Mouse (Mus musculus) limb, embryonic 12.5 days (tissue): ENCODE results near the gene Arxes1. TPM values are rescaled to one million over a fixed set of nuclear protein-coding genes. Genes with fewer than 3 reads are reported as not detected.
A peak's percentile ranks its signal among the peaks of the same experiment; 100 is the strongest.
"Not testable (repeated sequence)": the region's sequence is repeated elsewhere in the genome, so short reads cannot be mapped to it uniquely, and the experiment has no call there.

Experiments
- ATAC-seq: fragments of 200-750 bp; cut with Nextera tagmentation; 2 replicates; pipeline ENCODE4 v1.8.0; 2017; ENCODE audit warnings: low read depth, moderate TSS enrichment; ENCODE audit not compliant: insufficient number of reproducible peaks, insufficient read depth, low FRiP score, low TSS enrichment
- H3K27ac ChIP-seq: fragments of 300-500 bp; sonication (generic); 2 replicates; pipeline ENCODE4 v1.5.1; 2016; ENCODE audit warnings: mild to moderate bottlenecking, moderate library complexity
- H3K27me3 ChIP-seq: fragments of 300-500 bp; sonication (generic); 2 replicates; pipeline ENCODE4 v1.6.1; 2016; ENCODE audit warnings: mild to moderate bottlenecking, moderate library complexity
- H3K36me3 ChIP-seq: fragments of 300-500 bp; sonication (generic); 2 replicates; pipeline ENCODE4 v1.6.1; 2016; ENCODE audit warnings: mild to moderate bottlenecking, moderate library complexity
- H3K4me1 ChIP-seq: fragments of 300-500 bp; sonication (generic); replicated peaks from 2 replicates; pipeline ENCODE4 v1.6.1; 2016
- H3K4me2 ChIP-seq: fragments of 300-500 bp; sonication (generic); 2 replicates; pipeline ENCODE4 v1.6.1; 2016; ENCODE audit warnings: mild to moderate bottlenecking, moderate library complexity
- H3K4me3 ChIP-seq: fragments of 300-500 bp; sonication (generic); replicated peaks from 2 replicates; pipeline ENCODE4 v1.5.1; 2016; ENCODE audit warnings: mild to moderate bottlenecking
- H3K9ac ChIP-seq: fragments of 300-500 bp; sonication (generic); replicated peaks from 2 replicates; pipeline ENCODE4 v1.6.1; 2016; ENCODE audit warnings: mild to moderate bottlenecking, moderate library complexity
- H3K9me3 ChIP-seq: fragments of 300-500 bp; sonication (generic); 2 replicates; pipeline ENCODE4 v1.6.1; 2016; ENCODE audit warnings: mild to moderate bottlenecking, moderate library complexity
- WGBS: fragments of 180-500 bp; shearing (Covaris S2); methylation state at CpG from one replicate; pipeline ENCODE4 v1.1.7; 2016; 5-methylcytosine and 5-hydroxymethylcytosine counted together
- polyA plus RNA-seq: library from polyadenylated mRNA; unstranded; fragments of >200 nt; fragmentation: Nextera tagmentation; extraction: Ambion mirVana; gene quantifications from 2 replicates; pipeline ENCODE4 v1.2.1, GENCODE M21; 2016

The Arxes1 gene
- polyA plus RNA-seq, 1 experiment from 2014 or later, result 50.9 TPM

DNA sequence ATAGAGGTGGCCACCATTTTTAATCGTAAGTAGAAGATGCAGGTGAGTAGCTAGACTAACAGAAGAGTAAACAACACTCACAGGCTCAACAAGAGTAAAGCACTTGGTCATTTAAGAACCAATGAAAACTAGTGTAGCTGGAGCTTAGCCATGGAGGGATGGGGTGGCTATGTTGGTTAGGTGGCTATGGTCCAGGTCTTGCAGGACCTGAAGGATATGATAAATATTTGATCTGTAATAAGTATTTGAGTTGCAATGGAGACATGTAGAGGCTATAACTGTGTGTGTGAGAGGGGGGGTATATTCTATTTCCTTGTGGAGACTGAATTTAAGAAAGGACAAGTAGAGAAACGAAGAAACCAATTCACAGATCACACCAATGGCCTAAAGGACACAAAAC, 18.1 kb downstream of the Arxes1 start:
- Histone ChIP-seq H3K36me3 (no peaks in the 10 kb centered on the region), H3K4me3 (no peak overlapping the region), H3K27me3 (peaks cover 3% of the 10 kb centered on the region; the same call in 1 of the 2 replicates), H3K9me3 (no peaks in the 10 kb centered on the region), H3K27ac (no peak overlapping the region), H3K4me1 (no peaks in the 10 kb centered on the region), H3K9ac (no peak overlapping the region), H3K4me2 (no peak overlapping the region)
- 84% methylated on average over 2 of the region's 2 CpGs for WGBS
- no peak for ATAC-seq

DNA sequence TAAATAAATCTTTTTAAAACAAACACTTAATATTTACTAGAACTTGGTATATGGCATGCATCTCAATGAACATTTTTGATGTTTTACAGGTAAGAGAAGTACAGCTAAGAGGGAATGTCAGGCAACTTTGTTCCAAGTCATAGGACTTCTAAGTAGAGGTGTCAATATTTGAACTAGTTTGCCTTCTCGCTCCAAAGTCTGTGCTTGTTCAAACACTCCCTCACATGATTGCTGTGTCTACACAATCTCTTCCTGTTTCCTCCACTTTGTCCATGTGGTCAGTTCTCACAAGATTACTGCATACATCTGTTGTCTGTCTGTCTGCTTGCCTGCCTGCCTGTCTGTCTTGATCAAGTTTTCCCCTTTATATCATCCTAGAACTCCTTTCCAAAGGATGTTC, 27.5 kb downstream of the Arxes1 start:
- Histone ChIP-seq H3K4me2 (no peak overlapping the region), H3K27ac (no peak overlapping the region), H3K36me3 (no peaks in the 10 kb centered on the region), H3K27me3 (peaks cover 11% of the 10 kb centered on the region), H3K9me3 (no peaks in the 10 kb centered on the region), H3K4me3 (no peak overlapping the region), H3K4me1 (no peaks in the 10 kb centered on the region), H3K9ac (no peak overlapping the region)
- ATAC-seq, result no peak
- whole genome bisulfite sequencing, result 81% methylated on average over 1 of the region's 1 CpGs

DNA sequence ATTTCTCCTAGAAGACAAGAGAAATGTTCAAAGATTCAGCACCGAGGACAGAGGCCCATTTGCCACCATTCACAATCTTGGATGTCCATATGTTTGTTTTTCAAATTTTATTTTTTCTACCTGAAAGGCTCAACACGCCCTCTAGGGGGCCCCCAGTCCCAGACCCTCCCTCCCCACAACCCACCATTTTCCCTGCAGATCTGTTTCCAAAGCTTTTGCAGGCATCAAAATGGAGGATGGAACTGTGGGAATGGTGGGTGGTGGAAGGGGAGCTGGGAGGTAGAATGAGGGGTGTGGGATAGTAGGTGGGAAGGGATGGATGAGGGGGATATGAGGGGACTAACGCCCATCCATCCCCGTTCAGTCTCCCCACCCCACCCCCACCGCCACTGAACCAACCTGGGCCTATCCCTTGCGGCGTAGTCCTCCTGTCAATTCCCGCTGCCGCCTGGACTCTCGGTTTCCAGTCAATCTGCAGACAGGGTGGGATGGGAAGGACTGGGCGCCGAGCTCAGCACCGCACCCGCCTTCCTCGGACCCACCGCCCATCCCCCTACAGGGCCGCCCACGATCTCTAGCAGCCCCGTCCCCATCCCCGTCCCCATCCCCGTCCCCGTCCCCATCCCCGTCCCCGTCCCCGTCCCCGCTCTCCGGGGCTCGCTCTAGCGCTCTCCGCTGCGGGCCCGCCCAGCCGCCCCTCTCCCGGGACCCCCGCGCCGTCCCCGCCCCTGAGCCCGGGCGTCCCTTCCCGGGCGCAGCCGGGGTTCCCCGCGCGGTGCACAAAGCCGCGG, 34.2 kb downstream of the Arxes1 start:
- 23% methylated on average over 2 of the region's 48 CpGs for WGBS
- peak; percentile 74 for ATAC-seq
- not testable (repeated sequence) for H3K9me3 ChIP-seq, H3K27ac ChIP-seq, H3K36me3 ChIP-seq, H3K4me1 ChIP-seq, H3K27me3 ChIP-seq
- Histone ChIP-seq H3K4me3 (peak overlapping the region; percentile 45), H3K9ac (peak overlapping the region; percentile 53), H3K4me2 (peak overlapping the region; percentile 50)

DNA sequence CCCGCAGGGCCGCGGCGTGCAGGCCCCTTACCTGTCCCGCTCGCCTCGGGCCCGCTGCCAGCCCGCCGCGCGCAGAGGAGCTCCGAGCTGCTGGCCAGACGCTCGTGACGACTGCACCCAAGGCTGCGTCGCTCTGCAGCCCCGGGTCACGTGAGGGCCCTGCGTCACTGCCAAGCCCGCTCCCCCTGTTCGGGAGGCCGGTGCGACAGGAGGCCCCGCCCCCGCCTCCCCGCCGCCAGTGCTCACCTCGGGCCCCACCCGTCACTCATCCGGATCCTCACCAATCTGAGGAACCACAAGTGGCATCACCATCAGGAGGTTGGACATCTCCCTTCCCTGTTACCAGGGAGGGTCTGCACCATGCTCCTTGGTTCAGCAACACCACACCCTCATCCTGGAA, 34.9 kb downstream of the Arxes1 start, which contains the start of gene Bex2:
Gene Bex2 (minus strand): TSS at position 217 of the 400 bp plus-strand sequence.
- WGBS, result 20% methylated on average over 1 of the region's 32 CpGs
- peak within 1 kb of the TSS; percentile 45 for H3K4me3 ChIP-seq
- H3K27ac ChIP-seq, H3K4me1 ChIP-seq, H3K27me3 ChIP-seq, H3K36me3 ChIP-seq, H3K9me3 ChIP-seq: not testable (repeated sequence)
- peak within 1 kb of the TSS; percentile 53 for H3K9ac ChIP-seq
- ATAC-seq, result peak; percentile 97
- peak within 1 kb of the TSS; percentile 50 for H3K4me2 ChIP-seq

Other genes with a start within 250 kb of the Arxes1 start
- gene Bhlhb9, start 235.8 kb upstream of the Arxes1 start, polyA plus RNA-seq, result 70.4 and 74.2 TPM in 2 replicates
- 55.2 and 55.9 TPM in 2 replicates for gene Gprasp2, start 194.3 kb upstream of the Arxes1 start, polyA plus RNA-seq
- gene Arxes2, start 39.5 kb upstream of the Arxes1 start, polyA plus RNA-seq, result 96.1 and 98.7 TPM in 2 replicates
- gene Bex2, start 34.9 kb downstream of the Arxes1 start, polyA plus RNA-seq, result 218 and 236 TPM in 2 replicates
- not detected in 2 replicates for gene Nxf3, start 51.9 kb downstream of the Arxes1 start, polyA plus RNA-seq
- gene Bex4, start 105.6 kb downstream of the Arxes1 start, polyA plus RNA-seq, result 59.3 and 71.3 TPM in 2 replicates
- gene Tceal8, start 139.0 kb downstream of the Arxes1 start, polyA plus RNA-seq, result 189 and 197 TPM in 2 replicates
- 12.7 and 13.8 TPM in 2 replicates for gene Tceal5, start 170.5 kb downstream of the Arxes1 start, polyA plus RNA-seq
- 10.1 and 12.7 TPM in 2 replicates for gene Tceal7, start 181.4 kb downstream of the Arxes1 start, polyA plus RNA-seq
- 91.8 and 92.3 TPM in 2 replicates for gene Bex1, start 182.1 kb downstream of the Arxes1 start, polyA plus RNA-seq
- gene Tceal9, start 211.7 kb downstream of the Arxes1 start, polyA plus RNA-seq, result 680 and 686 TPM in 2 replicates
- 559 and 577 TPM in 2 replicates for gene Bex3, start 236.9 kb downstream of the Arxes1 start, polyA plus RNA-seq